Mouse (Mus musculus) cerebellum, postnatal 36 days (tissue): Measurements from ENCODE around the gene Tnfaip8l3.

Experiments used
- DNase-seq, 2 experiments: peaks; one replicate each; pipeline ENCODE4 v3.0.0; 2021 to 2022; ENCODE audit warnings: mixed read lengths in 2 of 2

Gene Tnfaip8l3

GRCm38 (mm10) chr9:53986972-53987371 is 81.2 kb downstream of the Tnfaip8l3 start:
- peak; percentile 26 to 51 for DNase-seq

GRCm38 (mm10) chr9:53984868-53985267 is 83.3 kb downstream of the Tnfaip8l3 start:
- peak; percentile 44 to 57 for DNase-seq

GRCm38 (mm10) chr9:53975122-53975518 is 93.1 kb downstream of the Tnfaip8l3 start, which contains the start of gene Elmod1:
Gene Elmod1, minus strand, starts transcription at chr9:53975301.
- DNase-seq: peak; percentile 65 to 69

GRCm38 (mm10) chr9:53974328-53975121 is 93.7 kb downstream of the Tnfaip8l3 start:
- DNase-seq: peak; percentile 52 to 58

- peak; percentile 11 to 29 for DNase-seq
Observed at GRCm38 (mm10) chr9:53973929-53974327, 94.3 kb downstream of the Tnfaip8l3 start.
